Mouse (Mus musculus) C2C12 (cell line): ENCODE measurements around the gene Gata1.

Experiments
- CEBPB ChIP-seq: IDR thresholded peaks from one replicate; pipeline ENCODE4 v1.6.1; 2011; ENCODE audit warnings: low read depth, mild to moderate bottlenecking, control low read depth, moderate library complexity
- CTCF ChIP-seq: IDR thresholded peaks from one replicate; pipeline ENCODE4 v1.5.1; 2011; ENCODE audit not compliant: control insufficient read depth, insufficient read depth, insufficient read length
- MAX ChIP-seq: IDR thresholded peaks from one replicate; pipeline ENCODE4 v1.6.1; 2011; ENCODE audit warnings: mild to moderate bottlenecking, control low read depth

DNA sequence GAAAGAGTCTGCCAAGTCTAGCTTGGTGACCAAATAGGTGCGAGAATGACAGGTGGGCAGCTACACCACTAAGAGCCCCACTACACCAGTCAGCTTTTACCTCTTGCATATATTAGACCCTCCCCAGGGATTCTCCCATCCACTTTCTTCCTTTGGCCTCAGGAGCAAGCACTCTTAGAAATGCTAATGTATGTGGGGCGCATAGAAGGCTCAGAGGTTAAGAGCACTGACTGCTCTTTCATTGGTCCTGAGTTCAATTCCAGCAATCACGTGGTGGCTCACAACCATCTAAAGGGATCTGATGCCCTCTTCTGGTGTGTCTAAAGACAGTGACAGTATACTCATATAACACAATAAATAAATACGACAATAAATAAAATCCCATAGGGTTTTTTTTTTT is 25.1 kb upstream of the Gata1 start:
- TF ChIP-seq CTCF (no peak), MAX (no peak), CEBPB (no peak)
